Comparison of ENCODE assay signal across 8 mouse cellular contexts in the genomic region with DNA sequence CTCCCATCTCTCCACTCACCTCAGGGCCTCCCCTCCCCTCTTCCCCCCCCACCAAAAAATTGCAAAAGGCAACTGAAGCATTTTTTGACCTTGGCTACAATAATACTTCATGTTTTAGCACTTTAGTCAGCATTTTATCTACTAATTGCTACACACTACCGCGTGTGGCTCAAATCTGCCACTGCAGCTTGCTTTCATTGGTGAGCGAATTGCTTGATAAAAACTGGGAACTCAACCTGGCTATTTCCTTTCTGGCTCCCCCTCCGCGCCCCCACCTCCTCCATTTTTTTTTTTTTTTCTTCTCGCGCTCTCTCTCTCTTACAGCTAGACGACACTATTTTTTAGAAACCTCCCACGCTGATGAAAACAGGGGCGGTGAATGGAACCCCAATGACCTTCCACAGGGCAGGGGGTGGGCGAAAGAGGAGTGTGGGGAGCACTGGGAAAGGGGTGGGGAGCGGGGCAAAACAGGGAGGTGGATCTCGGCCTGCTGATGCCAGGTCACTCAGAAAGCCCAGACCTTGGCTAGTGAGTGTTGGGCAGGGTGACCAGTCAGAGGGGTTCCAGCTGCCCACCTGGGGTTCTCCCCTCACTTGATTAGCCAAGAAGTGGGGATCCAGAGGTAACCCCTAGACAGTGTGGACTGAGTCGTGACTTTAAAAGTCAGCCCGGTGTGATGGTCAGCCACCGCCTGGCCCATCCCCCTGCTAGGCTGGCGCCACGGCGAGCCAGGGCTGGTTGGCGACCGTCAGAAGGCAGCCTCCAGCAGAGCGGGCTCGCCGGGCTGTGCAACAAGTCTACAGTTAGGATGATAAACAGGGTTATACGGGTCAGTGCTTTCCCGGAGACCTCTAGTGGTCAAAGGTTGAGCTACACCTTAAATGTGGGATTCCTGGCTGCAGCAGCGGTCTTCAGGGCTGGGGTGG. TPM values are rescaled to one million over a fixed set of nuclear protein-coding genes. Genes with fewer than 3 reads are reported as not detected.
DNase-seq lines count a peak whose midpoint lies in the region; ATAC-seq lines count a peak whose summit lies in the region.

No protein-coding gene starts in this region.

- DNase-seq in 3134 (ENCODE audit: extremely low read depth, insufficient read length, low spot score) = peak; percentile 79
- DNase-seq in adrenal gland, postnatal 10 days = peak; percentile 88
- DNase-seq in embryonic facial prominence, embryonic 10.5 days (ENCODE audit: low spot score) = peak; percentile 84
- peak; percentile 90 for DNase-seq in limb, embryonic 11.5 days (ENCODE audit: low spot score)
- DNase-seq in skeletal muscle tissue, adult 2 months (ENCODE audit: low read depth, low spot score) = peak; percentile 82

- H3K27ac ChIP-seq in embryonic facial prominence, embryonic 10.5 days (replicated peaks) = peak overlapping the region; percentile 84
- peak overlapping the region; percentile 74 for H3K27ac ChIP-seq in intestine, embryonic 16.5 days (ENCODE audit: low read length)
- no peak overlapping the region for H3K27ac ChIP-seq in limb, embryonic 11.5 days (replicated peaks; ENCODE audit: low read depth, low read length)
- peak overlapping the region; percentile 65 for H3K27ac ChIP-seq in midbrain, embryonic 12.5 days (replicated peaks)

- H3K9ac ChIP-seq in intestine, embryonic 16.5 days (ENCODE audit: low read depth, low read length) = peak overlapping the region; percentile 66
- no peak overlapping the region for H3K9ac ChIP-seq in limb, embryonic 11.5 days (ENCODE audit: low read length)
- H3K9ac ChIP-seq in midbrain, embryonic 12.5 days (replicated peaks) = peak overlapping the region; percentile 41; the same call in 1 of the 2 replicates

- peaks cover 19% of the 10 kb centered on the region; the same call in 1 of the 2 replicates for H3K27me3 ChIP-seq in embryonic facial prominence, embryonic 10.5 days (replicated peaks; ENCODE audit: low read depth, poor library complexity, severe bottlenecking)
- no peaks in the 10 kb centered on the region for H3K27me3 ChIP-seq in intestine, embryonic 16.5 days (replicated peaks; ENCODE audit: control insufficient read depth, insufficient read depth, low read length)
- no peaks in the 10 kb centered on the region for H3K27me3 ChIP-seq in limb, embryonic 11.5 days (ENCODE audit: control insufficient read depth, insufficient read depth, low read length)
- no peaks in the 10 kb centered on the region; the same call in 1 of the 2 replicates for H3K27me3 ChIP-seq in midbrain, embryonic 12.5 days

- 2% methylated on average over 27 of the region's 27 CpGs for WGBS in embryonic facial prominence, embryonic 10.5 days
- 1% methylated on average over 27 of the region's 27 CpGs for WGBS in intestine, embryonic 16.5 days
- under 1% methylated on average over 27 of the region's 27 CpGs for WGBS in limb, embryonic 11.5 days
- under 1% methylated on average over 27 of the region's 27 CpGs for WGBS in midbrain, embryonic 12.5 days

- H3K4me2 ChIP-seq in intestine, embryonic 16.5 days (ENCODE audit: low read depth, low read length) = peak overlapping the region; percentile 84
- peak overlapping the region; percentile 53 for H3K4me2 ChIP-seq in limb, embryonic 11.5 days (ENCODE audit: low read depth, severe bottlenecking)
- H3K4me2 ChIP-seq in midbrain, embryonic 12.5 days (replicated peaks) = peak overlapping the region; percentile 68

- H3K4me3 ChIP-seq in embryonic facial prominence, embryonic 10.5 days = peak overlapping the region; percentile 59
- H3K4me3 ChIP-seq in intestine, embryonic 16.5 days (ENCODE audit: low read length) = peak overlapping the region; percentile 47
- H3K4me3 ChIP-seq in limb, embryonic 11.5 days (ENCODE audit: low read depth, low read length) = peak overlapping the region; percentile 25
- H3K4me3 ChIP-seq in midbrain, embryonic 12.5 days = peak overlapping the region; percentile 37

- peaks cover 37% of the 10 kb centered on the region for H3K4me1 ChIP-seq in embryonic facial prominence, embryonic 10.5 days
- H3K4me1 ChIP-seq in intestine, embryonic 16.5 days (ENCODE audit: control insufficient read depth, insufficient read depth, low read length) = peaks cover 14% of the 10 kb centered on the region
- peaks cover 7% of the 10 kb centered on the region for H3K4me1 ChIP-seq in limb, embryonic 11.5 days (ENCODE audit: control insufficient read depth, insufficient read depth, low read length)
- peaks cover 24% of the 10 kb centered on the region for H3K4me1 ChIP-seq in midbrain, embryonic 12.5 days

- ATAC-seq in granulocyte monocyte progenitor cell, adult 5-6 weeks (replicated peaks; ENCODE audit: poor library complexity, severe bottlenecking) = peak; percentile 64
- peak; percentile 87 for ATAC-seq in intestine, embryonic 16.5 days
- peak; percentile 86 for ATAC-seq in limb, embryonic 11.5 days (ENCODE audit: insufficient number of reproducible peaks, low FRiP score, low TSS enrichment, low read depth)
- peak; percentile 83 for ATAC-seq in midbrain, embryonic 12.5 days (ENCODE audit: low FRiP score, low read depth)

- no peaks in the 10 kb centered on the region; the same call in 1 of the 2 replicates for H3K9me3 ChIP-seq in embryonic facial prominence, embryonic 10.5 days
- no peaks in the 10 kb centered on the region for H3K9me3 ChIP-seq in intestine, embryonic 16.5 days (ENCODE audit: control insufficient read depth, low read length)
- no peaks in the 10 kb centered on the region for H3K9me3 ChIP-seq in limb, embryonic 11.5 days (ENCODE audit: control insufficient read depth, low read length)
- H3K9me3 ChIP-seq in midbrain, embryonic 12.5 days = no peaks in the 10 kb centered on the region

- no peaks in the 10 kb centered on the region for H3K36me3 ChIP-seq in embryonic facial prominence, embryonic 10.5 days (replicated peaks)
- no peaks in the 10 kb centered on the region for H3K36me3 ChIP-seq in intestine, embryonic 16.5 days (ENCODE audit: control insufficient read depth, insufficient read depth, low read length)
- no peaks in the 10 kb centered on the region for H3K36me3 ChIP-seq in limb, embryonic 11.5 days (ENCODE audit: control insufficient read depth, insufficient read depth, low read length)
- no peaks in the 10 kb centered on the region for H3K36me3 ChIP-seq in midbrain, embryonic 12.5 days

RNA-seq across cellular contexts. Expression of gene Arid5b, which starts 4.2 kb away (rescaled TPM):
- 10 to 100 TPM; 25.8 to 31.5 TPM for total RNA-seq in adrenal gland, postnatal 10 days (2021)
- 13.9 and 19.7 TPM in 2 replicates for polyA plus RNA-seq in embryonic facial prominence, embryonic 10.5 days (2016; fragmentation: Nextera tagmentation; extraction: Ambion mirVana)
- total RNA-seq in granulocyte monocyte progenitor cell, adult 5-6 weeks (2014; fragmentation: Nextera tagmentation) = 28.4 and 33.7 TPM in 2 replicates
- total RNA-seq in granulocyte monocyte progenitor cell, adult 5-6 weeks (2017) = 14.1 and 14.8 TPM in 2 replicates
- polyA plus RNA-seq in intestine, embryonic 16.5 days (2015; fragmentation: Nextera tagmentation; extraction: Ambion mirVana) = 22.6 and 27.0 TPM in 2 replicates
- 42.1 and 44.5 TPM in 2 replicates for polyA plus RNA-seq in limb, embryonic 11.5 days (2014; fragmentation: Nextera tagmentation; extraction: Ambion mirVana)
- 17.7 and 20.7 TPM in 2 replicates for polyA plus RNA-seq in midbrain, embryonic 12.5 days (2016; fragmentation: Nextera tagmentation; extraction: Ambion mirVana)
